In the genomic region with DNA sequence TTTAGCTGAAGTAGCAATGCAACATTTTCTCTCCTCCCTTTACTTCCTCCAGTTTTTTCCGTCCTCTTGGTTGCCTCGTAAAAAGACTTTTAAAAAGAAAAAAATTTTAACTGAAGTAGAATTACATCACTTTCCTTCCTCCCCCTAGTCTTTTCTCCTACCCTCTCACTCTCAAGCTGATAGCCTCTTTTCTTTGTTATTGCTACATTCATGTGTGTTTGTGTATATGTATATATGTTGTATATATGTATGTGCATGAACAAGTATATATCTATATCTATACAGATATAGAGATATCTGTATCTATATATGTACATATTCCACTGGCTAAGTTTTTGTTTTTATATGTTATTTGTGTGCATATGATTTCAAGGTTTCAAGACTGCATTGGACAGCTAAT, we compare ENCODE assay signal across 9 mouse cellular contexts. TPM values are rescaled to one million over a fixed set of nuclear protein-coding genes. Genes with fewer than 3 reads are reported as not detected.
DNase-seq lines count a peak whose midpoint lies in the region; ATAC-seq and TF ChIP-seq lines count a peak whose summit lies in the region.
"Had no signal": no experiment of that assay in that cellular context is flagged by ENCODE, and none has a peak within 500 bp of the region (broad histone marks: within the 10 kb centered on the region; RNA-seq: fewer than 3 reads in every experiment).

No protein-coding gene starts in this region.

- H3K36me3 ChIP-seq in kidney, postnatal 0 days (ENCODE audit: insufficient read depth, low read length): 0 out of 2 replicates have a peak, but pooled peaks cover 8% of the 10 kb centered on the region
- H3K36me3 ChIP-seq in embryonic facial prominence, embryonic 11.5 days (replicated peaks; ENCODE audit: control insufficient read depth, insufficient read depth, low read depth, low read length): no peaks in the 10 kb centered on the region; the same call in 1 of the 2 replicates
- no peaks in the 10 kb centered on the region for H3K36me3 ChIP-seq in intestine, embryonic 15.5 days
- H3K36me3 ChIP-seq in midbrain, postnatal 0 days (ENCODE audit: insufficient read depth, low read length): no peaks in the 10 kb centered on the region

- TF ChIP-seq CTCF in kidney, postnatal 0 days (IDR thresholded peaks at IDR 0.05; ENCODE audit: low read depth): no peak
- no peak for TF ChIP-seq CTCF in midbrain, postnatal 0 days (IDR thresholded peaks at IDR 0.05)

- H3K27me3 ChIP-seq in kidney, postnatal 0 days (ENCODE audit: insufficient read depth, low read length): no peaks in the 10 kb centered on the region
- no peaks in the 10 kb centered on the region for H3K27me3 ChIP-seq in embryonic facial prominence, embryonic 11.5 days (ENCODE audit: control insufficient read depth, insufficient read depth, low read length)
- H3K27me3 ChIP-seq in intestine, embryonic 15.5 days (replicated peaks): no peaks in the 10 kb centered on the region
- no peaks in the 10 kb centered on the region for H3K27me3 ChIP-seq in midbrain, postnatal 0 days (ENCODE audit: insufficient read depth, low read length)

- H3K4me1 ChIP-seq in kidney, postnatal 0 days (replicated peaks; ENCODE audit: insufficient read depth, low read length): no peaks in the 10 kb centered on the region; the same call in 1 of the 2 replicates
- H3K4me1 ChIP-seq in embryonic facial prominence, embryonic 11.5 days (ENCODE audit: control insufficient read depth, insufficient read depth, low read length): no peaks in the 10 kb centered on the region
- H3K4me1 ChIP-seq in intestine, embryonic 15.5 days (replicated peaks): 0 out of 2 replicates have a peak, but pooled peaks cover 5% of the 10 kb centered on the region
- peaks cover 11% of the 10 kb centered on the region; the same call in 1 of the 2 replicates for H3K4me1 ChIP-seq in midbrain, postnatal 0 days (ENCODE audit: insufficient read depth, low read length)

- no peaks in the 10 kb centered on the region for H3K9me3 ChIP-seq in kidney, postnatal 0 days (replicated peaks; ENCODE audit: low read length)
- H3K9me3 ChIP-seq in embryonic facial prominence, embryonic 11.5 days (replicated peaks; ENCODE audit: control insufficient read depth, low read length): no peaks in the 10 kb centered on the region
- no peaks in the 10 kb centered on the region for H3K9me3 ChIP-seq in intestine, embryonic 15.5 days
- H3K9me3 ChIP-seq in midbrain, postnatal 0 days (ENCODE audit: low read length): no peaks in the 10 kb centered on the region

- WGBS in kidney, postnatal 0 days: 0% methylated on average over 2 of the region's 2 CpGs
- WGBS in embryonic facial prominence, embryonic 11.5 days: 0% methylated on average over 2 of the region's 2 CpGs
- 0% methylated on average over 2 of the region's 2 CpGs for WGBS in intestine, embryonic 15.5 days
- 0% methylated on average over 2 of the region's 2 CpGs for WGBS in midbrain, postnatal 0 days

- peak; percentile 6; the same call in 1 of the 2 replicates for ATAC-seq in kidney, postnatal 0 days (replicated peaks; ENCODE audit: low FRiP score, low read depth)
- no peak; the same call in 1 of the 2 replicates for ATAC-seq in embryonic facial prominence, embryonic 11.5 days (replicated peaks; ENCODE audit: insufficient number of reproducible peaks, low FRiP score, low TSS enrichment, low read depth)
- peak; percentile 34; the same call in 1 of the 2 replicates for ATAC-seq in intestine, embryonic 15.5 days
- peak; percentile 47; the same call in 1 of the 2 replicates for ATAC-seq in midbrain, postnatal 0 days (ENCODE audit: low FRiP score)

- peak overlapping the region; percentile 84 for H3K4me2 ChIP-seq in kidney, postnatal 0 days (ENCODE audit: low read length)
- H3K4me2 ChIP-seq in embryonic facial prominence, embryonic 11.5 days (ENCODE audit: low read depth, low read length): no peak overlapping the region; the same call in 1 of the 2 replicates
- H3K4me2 ChIP-seq in intestine, embryonic 15.5 days (replicated peaks): peak overlapping the region; percentile 62; the same call in 1 of the 2 replicates
- peak overlapping the region; percentile 73 for H3K4me2 ChIP-seq in midbrain, postnatal 0 days (ENCODE audit: low read depth, low read length, poor library complexity, severe bottlenecking)

- H3K4me3 ChIP-seq in kidney, postnatal 0 days (replicated peaks; ENCODE audit: low read depth, low read length): peak overlapping the region; percentile 81
- peak overlapping the region; percentile 79 for H3K4me3 ChIP-seq in embryonic facial prominence, embryonic 11.5 days (ENCODE audit: low read depth, low read length)
- H3K4me3 ChIP-seq in intestine, embryonic 15.5 days (replicated peaks): peak overlapping the region; percentile 80
- peak overlapping the region; percentile 71 for H3K4me3 ChIP-seq in midbrain, postnatal 0 days (ENCODE audit: low read depth, low read length)

- H3K9ac ChIP-seq in kidney, postnatal 0 days (ENCODE audit: low read depth, low read length): peak overlapping the region; percentile 88; the same call in 1 of the 2 replicates
- H3K9ac ChIP-seq in embryonic facial prominence, embryonic 11.5 days (replicated peaks; ENCODE audit: low read length): peak overlapping the region; percentile 87
- peak overlapping the region; percentile 87; the same call in 1 of the 2 replicates for H3K9ac ChIP-seq in intestine, embryonic 15.5 days
- H3K9ac ChIP-seq in midbrain, postnatal 0 days (replicated peaks; ENCODE audit: low read length, poor library complexity, severe bottlenecking): peak overlapping the region; percentile 75; the same call in 1 of the 2 replicates

- H3K27ac ChIP-seq in kidney, postnatal 0 days: peak overlapping the region; percentile 87; the same call in 1 of the 2 replicates
- no peak overlapping the region for H3K27ac ChIP-seq in embryonic facial prominence, embryonic 11.5 days (replicated peaks; ENCODE audit: low read depth, low read length)
- H3K27ac ChIP-seq in intestine, embryonic 15.5 days: no peak overlapping the region
- peak overlapping the region; percentile 66; the same call in 1 of the 2 replicates for H3K27ac ChIP-seq in midbrain, postnatal 0 days (ENCODE audit: low read depth, low read length)

- no peak for DNase-seq in kidney, postnatal 0 days (ENCODE audit: low spot score)
- no peak for DNase-seq in kidney, postnatal 36 days
- no peak for DNase-seq in embryonic facial prominence, embryonic 11.5 days (ENCODE audit: low spot score)
- DNase-seq in midbrain, postnatal 0 days (ENCODE audit: low spot score): no peak
- no peak for DNase-seq in adrenal gland, postnatal 14 days
- DNase-seq in MN1 (ENCODE audit: low spot score): no peak
- DNase-seq in kidney, adult 9 months: no peak

RNA-seq across cellular contexts. Expression of gene Zkscan3, which starts 0.3 kb away (rescaled TPM):
- polyA plus RNA-seq in kidney, postnatal 0 days (2015; fragmentation: Nextera tagmentation; extraction: Ambion mirVana): 64.7 and 65.4 TPM in 2 replicates
- 84.9 and 89.5 TPM in 2 replicates for polyA plus RNA-seq in embryonic facial prominence, embryonic 11.5 days (2014; fragmentation: Nextera tagmentation; extraction: Ambion mirVana)
- 66.9 and 71.5 TPM in 2 replicates for polyA plus RNA-seq in intestine, embryonic 15.5 days (2015; fragmentation: Nextera tagmentation; extraction: Ambion mirVana)
- total RNA-seq in midbrain, postnatal 0 days (2014; rRNA removed): 32.9 and 40.4 TPM in 2 replicates
- polyA plus RNA-seq in midbrain, postnatal 0 days (2015; fragmentation: Nextera tagmentation; extraction: Ambion mirVana): 37.9 and 40.4 TPM in 2 replicates
- total RNA-seq in adrenal gland, postnatal 14 days (2021): 57.7 and 64.0 TPM in 2 replicates

RNA-seq across cellular contexts. Expression of gene Pgbd1, which starts 38.0 kb away (rescaled TPM):
- polyA plus RNA-seq in kidney, postnatal 0 days (2015; fragmentation: Nextera tagmentation; extraction: Ambion mirVana): 2.0 and 2.5 TPM in 2 replicates
- 5.6 and 6.2 TPM in 2 replicates for polyA plus RNA-seq in embryonic facial prominence, embryonic 11.5 days (2014; fragmentation: Nextera tagmentation; extraction: Ambion mirVana)
- polyA plus RNA-seq in intestine, embryonic 15.5 days (2015; fragmentation: Nextera tagmentation; extraction: Ambion mirVana): 2.2 and 2.3 TPM in 2 replicates
- total RNA-seq in midbrain, postnatal 0 days (2014; rRNA removed): 2.8 and 3.3 TPM in 2 replicates
- 1.9 TPM in 2 replicates for polyA plus RNA-seq in midbrain, postnatal 0 days (2015; fragmentation: Nextera tagmentation; extraction: Ambion mirVana)
- 0.79 and 0.85 TPM in 2 replicates for total RNA-seq in adrenal gland, postnatal 14 days (2021)

RNA-seq across cellular contexts. Expression of gene Zscan12, which starts 40.2 kb away (rescaled TPM):
- 9.7 and 10.0 TPM in 2 replicates for polyA plus RNA-seq in kidney, postnatal 0 days (2015; fragmentation: Nextera tagmentation; extraction: Ambion mirVana)
- 20.5 and 21.5 TPM in 2 replicates for polyA plus RNA-seq in embryonic facial prominence, embryonic 11.5 days (2014; fragmentation: Nextera tagmentation; extraction: Ambion mirVana)
- 8.6 and 8.7 TPM in 2 replicates for polyA plus RNA-seq in intestine, embryonic 15.5 days (2015; fragmentation: Nextera tagmentation; extraction: Ambion mirVana)
- total RNA-seq in midbrain, postnatal 0 days (2014; rRNA removed): 5.0 and 6.4 TPM in 2 replicates
- 7.2 and 7.8 TPM in 2 replicates for polyA plus RNA-seq in midbrain, postnatal 0 days (2015; fragmentation: Nextera tagmentation; extraction: Ambion mirVana)
- total RNA-seq in adrenal gland, postnatal 14 days (2021): 8.0 and 10.1 TPM in 2 replicates

RNA-seq across cellular contexts. Expression of gene Zscan26, which starts 50.7 kb away (rescaled TPM):
- 21.1 and 23.2 TPM in 2 replicates for polyA plus RNA-seq in kidney, postnatal 0 days (2015; fragmentation: Nextera tagmentation; extraction: Ambion mirVana)
- polyA plus RNA-seq in embryonic facial prominence, embryonic 11.5 days (2014; fragmentation: Nextera tagmentation; extraction: Ambion mirVana): 17.9 and 19.3 TPM in 2 replicates
- polyA plus RNA-seq in intestine, embryonic 15.5 days (2015; fragmentation: Nextera tagmentation; extraction: Ambion mirVana): 26.5 and 27.2 TPM in 2 replicates
- total RNA-seq in midbrain, postnatal 0 days (2014; rRNA removed): 22.6 and 25.8 TPM in 2 replicates
- polyA plus RNA-seq in midbrain, postnatal 0 days (2015; fragmentation: Nextera tagmentation; extraction: Ambion mirVana): 19.4 and 20.1 TPM in 2 replicates
- 32.2 and 35.4 TPM in 2 replicates for total RNA-seq in adrenal gland, postnatal 14 days (2021)

RNA-seq across cellular contexts. Expression of gene Olfr1367, which starts 56.1 kb away (rescaled TPM):
- not detected in 2 replicates for polyA plus RNA-seq in kidney, postnatal 0 days (2015; fragmentation: Nextera tagmentation; extraction: Ambion mirVana)
- polyA plus RNA-seq in embryonic facial prominence, embryonic 11.5 days (2014; fragmentation: Nextera tagmentation; extraction: Ambion mirVana): not detected in 2 replicates
- polyA plus RNA-seq in intestine, embryonic 15.5 days (2015; fragmentation: Nextera tagmentation; extraction: Ambion mirVana): not detected in 2 replicates
- total RNA-seq in midbrain, postnatal 0 days (2014; rRNA removed): not detected in 2 replicates
- not detected in 2 replicates for polyA plus RNA-seq in midbrain, postnatal 0 days (2015; fragmentation: Nextera tagmentation; extraction: Ambion mirVana)
- not detected in 2 replicates for total RNA-seq in adrenal gland, postnatal 14 days (2021)
- total RNA-seq: hematopoietic stem cell, adult 5-6 weeks had no signal

Comparison
In these comparisons a context has a peak if more than half of its experiments do, and no peak if none do; other contexts are left out.
1. H3K27ac ChIP-seq: peak in kidney, postnatal 0 days (single experiment) and midbrain, postnatal 0 days (single experiment); none in embryonic facial prominence, embryonic 11.5 days (single experiment) and intestine, embryonic 15.5 days (single experiment).
2. Peak in every context shown above with its lines, with median percentiles within 50 percentile points of each other: H3K4me3 ChIP-seq and H3K9ac ChIP-seq.